Mouse (Mus musculus) cerebellum, adult 8-10 months (tissue): ENCODE measurements around the gene Hist2h2aa2.

ENCODE experiments used
- DNase-seq: peaks from one replicate; pipeline ENCODE4 v3.0.0; 2022

The Hist2h2aa2 gene

GRCm38 (mm10) chr3:96196437-96197128, 43.5 kb downstream of the Hist2h2aa2 start:
- no peak for DNase-seq

GRCm38 (mm10) chr3:96195616-96196313, 44.3 kb downstream of the Hist2h2aa2 start:
- DNase-seq: peak; percentile 36

DNA sequence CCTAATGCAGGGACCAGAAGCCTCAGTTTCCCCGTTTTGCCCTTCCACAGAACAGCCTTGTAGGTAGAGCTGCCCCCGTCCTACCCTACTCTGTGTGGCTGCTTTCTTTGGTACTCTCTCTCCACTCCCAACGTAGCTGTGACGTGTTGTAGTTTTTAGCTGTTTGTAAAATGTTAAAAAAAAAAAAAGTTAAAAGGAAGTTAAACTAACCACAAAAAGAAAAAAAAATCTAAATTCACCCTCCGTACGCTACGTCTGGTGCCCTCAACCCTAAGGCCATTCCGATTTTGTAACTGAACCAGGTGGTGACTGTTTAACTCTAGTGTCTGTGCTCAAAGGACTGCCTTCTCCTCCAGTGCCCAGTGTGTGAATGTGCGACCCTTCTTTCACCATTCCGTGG, 45.1 kb downstream of the Hist2h2aa2 start:
- no peak for DNase-seq

DNA sequence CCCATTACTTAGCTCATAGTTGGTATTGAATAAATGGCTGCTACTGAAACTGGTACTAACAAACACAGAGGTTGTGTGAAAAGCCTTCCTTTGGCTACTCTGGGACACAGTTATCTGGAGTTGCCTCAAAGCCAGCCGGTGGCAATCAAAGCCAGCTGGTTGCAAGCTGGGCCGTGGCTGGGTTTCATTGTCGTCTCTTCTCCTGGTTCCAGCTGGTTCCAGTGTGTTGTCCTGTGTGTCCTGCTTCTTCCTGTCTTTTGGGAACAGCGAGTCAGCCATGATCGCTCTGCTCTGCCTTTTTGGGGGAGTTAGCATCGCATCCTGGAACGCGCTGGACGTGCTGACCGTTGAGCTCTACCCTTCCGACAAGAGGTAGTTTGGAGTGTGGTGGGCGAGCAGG, 47.1 kb downstream of the Hist2h2aa2 start:
- no peak for DNase-seq
